Mouse (Mus musculus) bone marrow, adult 2 months (tissue): Measurements from ENCODE around the gene Dnase2b. TPM values are rescaled to one million over a fixed set of nuclear protein-coding genes. Genes with fewer than 3 reads are reported as not detected.
A peak's percentile ranks its signal among the peaks of the same experiment; 100 is the strongest.

ENCODE experiments used
- H3K27ac ChIP-seq: fragments of 200-500 bp; 2 replicates; pipeline ENCODE4 v1.5.1; 2012; ENCODE audit warnings: low read depth, mild to moderate bottlenecking, control low read depth, inconsistent platforms, low read length; ENCODE audit not compliant: control insufficient read depth, poor library complexity, insufficient read depth
- H3K4me1 ChIP-seq: fragments of 200-500 bp; 2 replicates; pipeline ENCODE4 v1.6.1; 2011; ENCODE audit warnings: low read length; ENCODE audit not compliant: control insufficient read depth, insufficient read depth
- H3K4me3 ChIP-seq: fragments of 200-500 bp; replicated peaks from 2 replicates; pipeline ENCODE3; 2011; ENCODE audit warnings: mild to moderate bottlenecking, low read depth, low read length, control low read depth; ENCODE audit not compliant: control insufficient read depth
- CTCF ChIP-seq: fragments of 200-500 bp; IDR thresholded peaks from 2 replicates; pipeline ENCODE4 v1.5.1; 2011; ENCODE audit warnings: low read length, control low read depth; ENCODE audit not compliant: control insufficient read depth, insufficient read depth
- POLR2A ChIP-seq: fragments of 200-500 bp; IDR thresholded peaks from 2 replicates; pipeline ENCODE4 v1.6.1; 2011; ENCODE audit warnings: low read depth, mild to moderate bottlenecking, control low read depth, low read length, borderline replicate concordance; ENCODE audit not compliant: control insufficient read depth
- WGBS: fragments of 180-500 bp; shearing (Covaris S2); methylation state at CpG from one replicate; pipeline ENCODE4 v1.1.7; 2018; 5-methylcytosine and 5-hydroxymethylcytosine counted together
- polyA plus RNA-seq: library from polyadenylated mRNA; stranded (reverse); fragments of >200 nt; gene quantifications from 2 replicates; pipeline ENCODE4 v1.2.4, GENCODE M21; 2011; ENCODE audit warnings: low replicate concordance; ENCODE audit not compliant: missing spikeins, insufficient read depth, insufficient read length

The Dnase2b gene
- polyA plus RNA-seq, 1 experiment: not detected

DNA sequence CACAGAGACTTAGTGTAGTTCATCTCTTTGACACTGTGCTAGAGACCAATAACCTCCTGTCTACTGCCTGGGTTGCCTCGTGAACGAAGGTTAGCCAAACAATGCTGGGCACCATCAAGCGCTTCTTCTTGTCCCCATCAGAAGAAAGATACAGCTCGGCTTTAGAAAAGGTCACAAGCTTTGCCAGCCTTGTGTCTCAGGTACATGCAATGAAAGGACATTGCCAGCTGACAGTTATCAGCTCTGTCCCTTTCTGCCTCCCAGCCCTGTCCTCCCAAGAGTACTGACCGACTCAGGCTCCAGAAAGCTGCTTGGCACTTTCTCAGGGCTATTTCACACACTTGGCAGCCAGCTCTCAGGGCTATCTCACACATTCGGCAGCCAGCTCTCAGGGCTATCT lies 20.0 kb downstream of the Dnase2b start:
- H3K4me1 ChIP-seq: no peaks in the 10 kb centered on the region
- no peak overlapping the region for H3K4me3 ChIP-seq
- no peak overlapping the region for H3K27ac ChIP-seq
- WGBS: 83% methylated on average over 6 of the region's 6 CpGs
- TF ChIP-seq POLR2A: no peak
- no peak for TF ChIP-seq CTCF

DNA sequence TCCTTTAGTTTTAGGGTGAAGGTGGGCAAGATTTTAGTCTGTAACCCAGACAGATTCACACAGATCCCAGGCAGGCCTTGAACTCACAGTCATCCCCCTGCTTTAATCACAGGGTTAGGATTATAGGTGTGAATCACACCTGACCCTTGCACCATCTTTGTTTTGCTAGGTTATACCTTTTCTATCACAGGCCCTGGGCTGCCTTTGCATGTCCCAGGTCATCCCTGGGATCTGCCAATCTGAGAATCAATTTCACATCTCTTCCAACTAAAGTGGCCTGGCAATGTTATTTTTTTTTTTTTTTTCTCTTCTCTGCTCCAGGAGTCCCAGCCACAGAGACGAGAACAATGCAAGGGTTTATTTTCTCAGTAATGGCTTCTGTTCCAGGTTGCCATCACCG lies 23.8 kb downstream of the Dnase2b start:
- no peaks in the 10 kb centered on the region for H3K4me1 ChIP-seq
- 84% methylated on average over 2 of the region's 2 CpGs for WGBS
- H3K27ac ChIP-seq: no peak overlapping the region
- no peak overlapping the region for H3K4me3 ChIP-seq
- no peak for TF ChIP-seq CTCF
- TF ChIP-seq POLR2A: no peak

DNA sequence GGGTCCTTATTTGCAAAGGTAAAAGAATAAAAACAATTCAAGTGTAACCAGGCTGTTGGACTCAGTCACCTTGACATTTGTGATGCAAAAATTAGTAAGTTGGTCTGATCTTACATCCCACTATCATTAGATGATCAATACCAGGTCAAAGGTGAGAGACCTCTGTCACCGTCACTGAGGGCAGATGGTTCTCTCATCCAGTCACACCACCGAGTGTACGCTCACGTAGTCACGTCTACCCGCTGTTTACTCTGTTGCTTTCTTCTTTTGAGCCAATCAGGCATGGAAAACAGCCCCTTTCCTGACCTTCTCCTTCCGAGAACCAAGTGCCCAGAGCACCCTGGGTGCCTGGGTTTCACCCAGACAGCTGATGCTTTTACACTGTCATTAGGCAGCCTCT lies 24.2 kb downstream of the Dnase2b start:
- WGBS: 79% methylated on average over 7 of the region's 7 CpGs

DNA sequence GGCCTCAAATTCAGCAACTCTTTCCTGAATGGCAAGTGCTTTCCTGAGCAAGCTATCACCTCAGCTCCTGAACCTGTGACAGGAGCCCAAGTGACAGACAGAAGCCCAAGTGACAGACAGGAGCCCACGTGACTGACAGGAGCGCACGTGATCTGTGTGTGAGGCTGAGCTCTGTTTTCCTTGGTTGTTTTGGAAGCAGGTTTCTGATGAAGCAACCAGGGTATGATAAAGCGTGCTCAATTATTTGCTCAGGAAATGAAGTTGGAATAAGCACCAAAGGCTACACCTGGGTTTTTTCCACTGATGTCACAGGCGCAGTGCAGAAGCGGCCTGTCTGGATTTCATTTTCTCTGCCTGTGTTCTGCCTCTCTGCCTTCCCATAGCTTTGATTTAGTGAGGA lies 25.9 kb downstream of the Dnase2b start:
- Histone ChIP-seq H3K4me3 (no peak overlapping the region), H3K4me1 (no peaks in the 10 kb centered on the region), H3K27ac (no peak overlapping the region)
- 90% methylated on average over 6 of the region's 6 CpGs for WGBS
- no peak for TF ChIP-seq CTCF
- TF ChIP-seq POLR2A: no peak

More for the DNA sequence above, 24.2 kb downstream of the Dnase2b start:
- TF ChIP-seq POLR2A: no peak
- no peak for TF ChIP-seq CTCF
- H3K27ac ChIP-seq: no peak overlapping the region
- H3K4me3 ChIP-seq: no peak overlapping the region
- no peaks in the 10 kb centered on the region for H3K4me1 ChIP-seq

DNA sequence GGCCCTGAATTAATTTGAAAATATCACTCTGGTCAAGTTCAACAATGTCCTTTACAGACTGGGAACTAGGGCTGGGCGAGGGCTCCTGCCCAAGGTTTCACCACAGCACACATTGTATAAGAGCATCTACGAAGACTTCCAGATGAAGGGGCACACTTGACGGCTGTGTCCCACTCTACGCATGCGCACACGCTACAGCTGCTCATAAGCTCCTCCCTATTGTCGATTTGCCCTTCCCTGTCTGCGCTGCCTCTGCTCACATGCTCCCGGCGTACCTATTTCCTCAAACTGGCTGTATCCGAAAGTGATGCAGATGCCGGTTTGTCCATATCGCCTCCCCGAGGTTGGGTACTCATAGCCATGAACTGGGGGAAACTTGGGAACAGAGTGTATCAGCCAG lies 28.8 kb downstream of the Dnase2b start:
- 89% methylated on average over 14 of the region's 14 CpGs for WGBS
- Histone ChIP-seq H3K4me3 (no peak overlapping the region), H3K4me1 (no peaks in the 10 kb centered on the region; the same call in 1 of the 2 replicates), H3K27ac (no peak overlapping the region)
- TF ChIP-seq POLR2A: no peak
- no peak for TF ChIP-seq CTCF

DNA sequence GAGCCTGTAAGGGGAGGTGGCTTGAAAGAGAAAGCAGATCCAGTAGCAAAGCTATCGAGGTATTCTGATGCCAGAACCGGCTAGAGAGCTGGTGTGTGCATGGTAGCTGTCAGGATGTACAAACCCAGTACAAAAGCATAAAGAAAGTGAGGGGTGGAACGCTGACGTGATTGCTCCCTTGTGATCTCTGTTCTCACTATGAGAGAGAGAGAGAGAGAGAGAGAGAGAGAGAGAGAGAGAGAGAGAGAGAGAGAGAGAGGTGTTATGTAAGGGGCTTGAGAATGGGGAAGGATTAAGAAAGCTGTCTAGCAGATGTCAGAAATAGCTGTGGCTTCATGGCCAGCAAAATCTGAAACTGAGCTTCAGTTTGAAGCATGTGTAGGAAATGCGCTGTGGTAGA lies 31.5 kb downstream of the Dnase2b start:
- TF ChIP-seq POLR2A (no peak), CTCF (no peak)
- no peaks in the 10 kb centered on the region; the same call in 1 of the 2 replicates for H3K4me1 ChIP-seq
- 1% methylated on average over 5 of the region's 5 CpGs for WGBS
- H3K4me3 ChIP-seq: peak overlapping the region; percentile 23
- no peak overlapping the region for H3K27ac ChIP-seq

DNA sequence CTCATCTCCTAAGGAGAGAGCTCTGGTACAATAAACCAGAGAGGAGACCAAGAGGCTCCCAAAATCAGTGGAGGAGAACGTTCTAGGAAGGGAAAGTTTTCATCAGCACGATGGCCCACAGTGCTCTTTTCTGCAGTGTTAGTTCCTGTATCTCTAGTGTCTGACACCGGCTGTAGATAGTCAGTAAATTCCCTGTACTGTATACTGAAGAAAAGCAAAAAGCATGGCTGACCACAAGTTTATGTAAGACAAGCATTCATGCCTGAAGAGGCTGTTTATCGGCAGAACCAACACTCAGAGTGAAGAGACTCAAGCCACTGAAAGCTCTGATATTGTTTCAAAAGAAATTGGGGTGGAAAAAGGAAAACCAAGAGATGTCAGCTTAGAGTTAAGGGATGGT lies 31.9 kb downstream of the Dnase2b start:
- WGBS: 4% methylated on average over 4 of the region's 4 CpGs
- H3K4me3 ChIP-seq: no peak overlapping the region
- TF ChIP-seq CTCF (no peak), POLR2A (no peak)

DNA sequence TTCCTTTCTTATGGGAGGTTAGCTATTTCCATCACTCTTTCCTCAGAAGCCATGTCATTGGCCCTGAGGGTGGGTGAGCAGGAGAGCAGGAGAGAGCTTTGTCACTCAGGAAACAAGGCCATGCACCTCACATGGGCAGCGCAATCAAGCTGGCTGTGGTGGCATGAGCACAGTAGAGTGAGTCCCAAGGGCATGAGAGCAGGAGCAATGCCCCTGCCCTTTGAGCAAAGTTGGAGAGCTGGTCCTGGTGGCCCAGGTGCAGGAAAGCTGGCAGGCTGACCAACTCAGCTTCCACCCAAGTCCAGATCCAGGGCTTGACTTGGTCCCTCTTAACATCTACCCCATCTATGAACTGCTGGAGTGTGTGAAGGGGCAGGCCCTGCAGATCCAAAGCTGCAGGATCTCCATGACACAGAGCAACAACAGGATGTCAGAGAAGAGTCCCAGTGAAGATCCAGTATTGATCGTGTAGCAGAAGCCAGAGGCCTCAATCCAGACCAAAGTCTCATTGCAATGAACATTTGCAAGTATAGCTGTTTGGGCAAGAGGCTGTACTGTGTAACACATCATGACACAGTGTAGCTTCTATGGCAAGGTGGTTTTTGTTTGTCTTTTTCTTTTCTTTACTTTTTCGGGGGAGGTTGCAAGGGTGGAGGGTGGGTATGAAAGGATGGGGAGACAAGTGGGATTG lies 35.2 kb downstream of the Dnase2b start:
- 84% methylated on average over 3 of the region's 3 CpGs for WGBS
- no peaks in the 10 kb centered on the region; the same call in 1 of the 2 replicates for H3K4me1 ChIP-seq
- no peak overlapping the region for H3K4me3 ChIP-seq
- H3K27ac ChIP-seq: no peak overlapping the region
- TF ChIP-seq POLR2A (no peak), CTCF (no peak)

More for the DNA sequence above, 31.9 kb downstream of the Dnase2b start:
- Histone ChIP-seq H3K4me1 (no peaks in the 10 kb centered on the region; the same call in 1 of the 2 replicates), H3K27ac (no peak overlapping the region)
